Mouse (Mus musculus): Measurements from ENCODE around the gene Wtap. TPM values are rescaled to one million over a fixed set of nuclear protein-coding genes. Genes with fewer than 3 reads are reported as not detected.
A peak's percentile ranks its signal among the peaks of the same experiment; 100 is the strongest.
"Not testable (repeated sequence)": the region's sequence is repeated elsewhere in the genome, so short reads cannot be mapped to it uniquely, and the experiment has no call there.

Wtap gene
- polyA plus RNA-seq (2015; fragmentation: Nextera tagmentation; extraction: Ambion mirVana), result 124 and 135 TPM in 2 replicates

GRCm38 (mm10) chr17:12994069-12994468 is at the start of gene Wtap:
Gene Wtap (minus strand): TSS chr17:12994169.
- WGBS, result 71% methylated on average over 1 of the region's 1 CpGs

GRCm38 (mm10) chr17:13036627-13037192 is 42.7 kb upstream of the Wtap start:
- not testable (repeated sequence) for H3K4me2 ChIP-seq (replicated peaks; ENCODE audit: low read depth, low read length); H3K9me3 ChIP-seq (ENCODE audit: low read length); H3K27me3 ChIP-seq (ENCODE audit: insufficient read depth, low read length); ATAC-seq (ENCODE audit: low FRiP score, low TSS enrichment); H3K36me3 ChIP-seq (ENCODE audit: insufficient read depth, low read length); H3K9ac ChIP-seq (replicated peaks; ENCODE audit: low read length); H3K27ac ChIP-seq (ENCODE audit: low read length); H3K4me3 ChIP-seq (ENCODE audit: low read length); H3K4me1 ChIP-seq (ENCODE audit: insufficient read depth, low read length)
- WGBS, result 83% methylated on average over 3 of the region's 12 CpGs

More at GRCm38 (mm10) chr17:12994069-12994468, at the start of gene Wtap:
- no peak for ATAC-seq (ENCODE audit: low FRiP score, low TSS enrichment)
- Histone ChIP-seq H3K4me1 (ENCODE audit: insufficient read depth, low read length) (peaks cover 7% of the 10 kb centered on the region), H3K27me3 (ENCODE audit: insufficient read depth, low read length) (no peaks in the 10 kb centered on the region), H3K4me3 (ENCODE audit: low read length) (peak within 1 kb of the TSS; percentile 88), H3K4me2 (replicated peaks; ENCODE audit: low read depth, low read length) (peak within 1 kb of the TSS; percentile 54), H3K9ac (replicated peaks; ENCODE audit: low read length) (peak within 1 kb of the TSS; percentile 100), H3K9me3 (ENCODE audit: low read length) (no peaks in the 10 kb centered on the region), H3K27ac (ENCODE audit: low read length) (peak within 1 kb of the TSS; percentile 99), H3K36me3 (ENCODE audit: insufficient read depth, low read length) (no peaks in the 10 kb centered on the region)

- no peaks in the 10 kb centered on the region for H3K9me3 ChIP-seq (ENCODE audit: low read length)
- peaks cover 10% of the 10 kb centered on the region for H3K4me1 ChIP-seq (ENCODE audit: insufficient read depth, low read length)
- WGBS, result 61% methylated on average over 3 of the region's 3 CpGs
- H3K27ac ChIP-seq (ENCODE audit: low read length), result no peak overlapping the region; the same call in 1 of the 2 replicates
- no peaks in the 10 kb centered on the region for H3K27me3 ChIP-seq (ENCODE audit: insufficient read depth, low read length)
- no peak overlapping the region for H3K4me2 ChIP-seq (replicated peaks; ENCODE audit: low read depth, low read length)
- no peak overlapping the region for H3K4me3 ChIP-seq (ENCODE audit: low read length)
- H3K36me3 ChIP-seq (ENCODE audit: insufficient read depth, low read length), result peaks cover 33% of the 10 kb centered on the region
- H3K9ac ChIP-seq (replicated peaks; ENCODE audit: low read length), result no peak overlapping the region
- ATAC-seq (ENCODE audit: low FRiP score, low TSS enrichment), result no peak
These were observed 19.3 kb upstream of the Wtap start for GRCm38 (mm10) chr17:13013316-13013715.

GRCm38 (mm10) chr17:13009887-13010286 is 15.9 kb upstream of the Wtap start:
- H3K4me2 ChIP-seq (replicated peaks; ENCODE audit: low read depth, low read length), result no peak overlapping the region
- H3K4me3 ChIP-seq (ENCODE audit: low read length), result no peak overlapping the region
- H3K27me3 ChIP-seq (ENCODE audit: insufficient read depth, low read length), result no peaks in the 10 kb centered on the region
- H3K4me1 ChIP-seq (ENCODE audit: insufficient read depth, low read length), result peaks cover 16% of the 10 kb centered on the region
- H3K9me3 ChIP-seq (ENCODE audit: low read length), result no peaks in the 10 kb centered on the region
- H3K36me3 ChIP-seq (ENCODE audit: insufficient read depth, low read length), result peaks cover 26% of the 10 kb centered on the region
- no peak for ATAC-seq (ENCODE audit: low FRiP score, low TSS enrichment)
- WGBS, result 33% methylated on average over 3 of the region's 3 CpGs
- H3K27ac ChIP-seq (ENCODE audit: low read length), result no peak overlapping the region
- no peak overlapping the region for H3K9ac ChIP-seq (replicated peaks; ENCODE audit: low read length)

GRCm38 (mm10) chr17:13008528-13008927 is 14.6 kb upstream of the Wtap start:
- Histone ChIP-seq H3K4me2 (replicated peaks; ENCODE audit: low read depth, low read length) (peak overlapping the region; percentile 60), H3K27ac (ENCODE audit: low read length) (peak overlapping the region; percentile 95), H3K4me3 (ENCODE audit: low read length) (peak overlapping the region; percentile 89), H3K36me3 (ENCODE audit: insufficient read depth, low read length) (peaks cover 18% of the 10 kb centered on the region; the same call in 1 of the 2 replicates), H3K9ac (replicated peaks; ENCODE audit: low read length) (peak overlapping the region; percentile 78), H3K27me3 (ENCODE audit: insufficient read depth, low read length) (no peaks in the 10 kb centered on the region), H3K9me3 (ENCODE audit: low read length) (no peaks in the 10 kb centered on the region), H3K4me1 (ENCODE audit: insufficient read depth, low read length) (peaks cover 16% of the 10 kb centered on the region)
- ATAC-seq (ENCODE audit: low FRiP score, low TSS enrichment), result no peak
- WGBS, result 2% methylated on average over 10 of the region's 10 CpGs

- Histone ChIP-seq H3K9ac (replicated peaks; ENCODE audit: low read length) (peak overlapping the region; percentile 78), H3K4me2 (replicated peaks; ENCODE audit: low read depth, low read length) (peak overlapping the region; percentile 60), H3K27ac (ENCODE audit: low read length) (peak overlapping the region; percentile 95), H3K4me3 (ENCODE audit: low read length) (peak overlapping the region; percentile 89), H3K4me1 (ENCODE audit: insufficient read depth, low read length) (peaks cover 13% of the 10 kb centered on the region), H3K9me3 (ENCODE audit: low read length) (no peaks in the 10 kb centered on the region), H3K36me3 (ENCODE audit: insufficient read depth, low read length) (peaks cover 11% of the 10 kb centered on the region; the same call in 1 of the 2 replicates), H3K27me3 (ENCODE audit: insufficient read depth, low read length) (no peaks in the 10 kb centered on the region)
- under 1% methylated on average over 75 of the region's 76 CpGs for WGBS
- peak; percentile 99 for ATAC-seq (ENCODE audit: low FRiP score, low TSS enrichment)
These were observed 13.9 kb upstream of the Wtap start for GRCm38 (mm10) chr17:13007730-13008425.

GRCm38 (mm10) chr17:13006984-13007383 is 13.0 kb upstream of the Wtap start:
- Histone ChIP-seq H3K36me3 (ENCODE audit: insufficient read depth, low read length) (peaks cover 5% of the 10 kb centered on the region; the same call in 1 of the 2 replicates), H3K9ac (replicated peaks; ENCODE audit: low read length) (no peak overlapping the region), H3K9me3 (ENCODE audit: low read length) (no peaks in the 10 kb centered on the region), H3K27ac (ENCODE audit: low read length) (peak overlapping the region; percentile 70), H3K4me2 (replicated peaks; ENCODE audit: low read depth, low read length) (peak overlapping the region; percentile 60), H3K4me1 (ENCODE audit: insufficient read depth, low read length) (peaks cover 13% of the 10 kb centered on the region), H3K4me3 (ENCODE audit: low read length) (peak overlapping the region; percentile 89), H3K27me3 (ENCODE audit: insufficient read depth, low read length) (no peaks in the 10 kb centered on the region)
- ATAC-seq (ENCODE audit: low FRiP score, low TSS enrichment), result no peak
- 36% methylated on average over 5 of the region's 5 CpGs for WGBS

- Histone ChIP-seq H3K9ac (replicated peaks; ENCODE audit: low read length) (peak within 1 kb of the TSS; percentile 64), H3K4me3 (ENCODE audit: low read length) (peak within 1 kb of the TSS; percentile 89), H3K4me2 (replicated peaks; ENCODE audit: low read depth, low read length) (peak within 1 kb of the TSS; percentile 60), H3K27ac (ENCODE audit: low read length) (peak within 1 kb of the TSS; percentile 95), H3K4me1 (ENCODE audit: insufficient read depth, low read length) (peaks cover 13% of the 10 kb centered on the region)
- H3K36me3 ChIP-seq (ENCODE audit: insufficient read depth, low read length); H3K27me3 ChIP-seq (ENCODE audit: insufficient read depth, low read length); H3K9me3 ChIP-seq (ENCODE audit: low read length); ATAC-seq (ENCODE audit: low FRiP score, low TSS enrichment): not testable (repeated sequence)
- WGBS, result 95% methylated on average over 2 of the region's 2 CpGs
These were observed 12.6 kb upstream of the Wtap start, which contains the start of gene Sod2 for GRCm38 (mm10) chr17:13006546-13006945. Gene Sod2 (plus strand): TSS chr17:13006846.

- H3K36me3 ChIP-seq (ENCODE audit: insufficient read depth, low read length); ATAC-seq (ENCODE audit: low FRiP score, low TSS enrichment); H3K9ac ChIP-seq (replicated peaks; ENCODE audit: low read length); H3K4me3 ChIP-seq (ENCODE audit: low read length); H3K27ac ChIP-seq (ENCODE audit: low read length); H3K4me2 ChIP-seq (replicated peaks; ENCODE audit: low read depth, low read length); H3K27me3 ChIP-seq (ENCODE audit: insufficient read depth, low read length); H3K9me3 ChIP-seq (ENCODE audit: low read length): not testable (repeated sequence)
- peaks cover 13% of the 10 kb centered on the region for H3K4me1 ChIP-seq (ENCODE audit: insufficient read depth, low read length)
- 79% methylated on average over 2 of the region's 2 CpGs for WGBS
These were observed 10.5 kb upstream of the Wtap start for GRCm38 (mm10) chr17:13004436-13004835.

- not testable (repeated sequence) for H3K27ac ChIP-seq (ENCODE audit: low read length); H3K4me1 ChIP-seq (ENCODE audit: insufficient read depth, low read length); H3K9me3 ChIP-seq (ENCODE audit: low read length); H3K4me2 ChIP-seq (replicated peaks; ENCODE audit: low read depth, low read length); H3K9ac ChIP-seq (replicated peaks; ENCODE audit: low read length); H3K4me3 ChIP-seq (ENCODE audit: low read length); H3K36me3 ChIP-seq (ENCODE audit: insufficient read depth, low read length); H3K27me3 ChIP-seq (ENCODE audit: insufficient read depth, low read length); ATAC-seq (ENCODE audit: low FRiP score, low TSS enrichment)
- 94% methylated on average over 5 of the region's 5 CpGs for WGBS
These were observed 8.3 kb upstream of the Wtap start for GRCm38 (mm10) chr17:13002243-13002642.

Measured in kidney, embryonic 16.5 days (tissue).